In genomic region chr15:100600047-100600695, GRCm38 (mm10) we compare ENCODE assay signal across 8 mouse cellular contexts. TPM values are rescaled to one million over a fixed set of nuclear protein-coding genes. Genes with fewer than 3 reads are reported as not detected.
DNase-seq lines count a peak whose midpoint lies in the region; ATAC-seq and TF ChIP-seq lines count a peak whose summit lies in the region.

No protein-coding gene starts in this region.

- peak overlapping the region; percentile 91 for H3K27ac ChIP-seq in gastrocnemius, adult 2 months
- peak overlapping the region; percentile 88 for H3K27ac ChIP-seq in hindbrain, postnatal 0 days

- no peaks in the 10 kb centered on the region for H3K36me3 ChIP-seq in hindbrain, postnatal 0 days (ENCODE audit: insufficient read depth, low read length)

- peaks cover 14% of the 10 kb centered on the region; the same call in 1 of the 2 replicates for H3K4me1 ChIP-seq in hindbrain, postnatal 0 days (ENCODE audit: insufficient read depth, low read length)

- peak; percentile 91 for DNase-seq in NIH3T3 (ENCODE audit: low read depth)
- DNase-seq in cerebellum, postnatal 25 days, result peak; percentile 70 to 80
- peak; percentile 85 for DNase-seq in gastrocnemius, adult 2 months
- peak; percentile 94 for DNase-seq in hindbrain, postnatal 0 days (ENCODE audit: low spot score)
- DNase-seq in left cerebral cortex, postnatal 14 days (ENCODE audit: low spot score in 2 of 2), result peak; percentile 72 to 86
- DNase-seq in right cerebral cortex, postnatal 10 days (ENCODE audit: low spot score in 2 of 2), result peak; percentile 88 to 89
- DNase-seq in urinary bladder, postnatal 25 days (ENCODE audit: low spot score), result peak; percentile 43

- WGBS in hindbrain, postnatal 0 days, result 2% methylated on average over 35 of the region's 35 CpGs

- ATAC-seq in hindbrain, postnatal 0 days, result peak; percentile 86
- ATAC-seq in megakaryocyte progenitor cell, adult 5-6 weeks (replicated peaks; ENCODE audit: poor library complexity), result peak; percentile 74

- H3K9me3 ChIP-seq in hindbrain, postnatal 0 days (ENCODE audit: low read length), result no peaks in the 10 kb centered on the region

- intact Hi-C loops in gastrocnemius, adult 2 months (cut with DNase I), result loop anchor here (1.0 kb wide), 1 partner anchor 13 kb away; no protein-coding TSS in a partner anchor
- intact Hi-C loops in left cerebral cortex, postnatal 14 days (cut with DNase I), result no loop called here

- peak; percentile 66 for TF ChIP-seq CTCF in gastrocnemius, adult 2 months (IDR thresholded peaks at IDR 0.05)
- TF ChIP-seq CTCF in hindbrain, postnatal 0 days (IDR thresholded peaks at IDR 0.05; ENCODE audit: low read depth), result peak; percentile 67

- H3K9ac ChIP-seq in hindbrain, postnatal 0 days (replicated peaks; ENCODE audit: low read length), result peak overlapping the region; percentile 98

- H3K4me3 ChIP-seq in gastrocnemius, adult 2 months, result peak overlapping the region; percentile 90
- peak overlapping the region; percentile 79 for H3K4me3 ChIP-seq in hindbrain, postnatal 0 days (ENCODE audit: low read length)

- H3K27me3 ChIP-seq in hindbrain, postnatal 0 days (ENCODE audit: insufficient read depth, low read length), result no peaks in the 10 kb centered on the region

- peak overlapping the region; percentile 83 for H3K4me2 ChIP-seq in hindbrain, postnatal 0 days (ENCODE audit: low read depth, low read length)

RNA-seq across cellular contexts. Expression of gene Pou6f1, which starts 0.4 kb away (rescaled TPM):
- 10 to 100 TPM; 12.9 to 13.1 TPM for total RNA-seq in gastrocnemius, adult 2 months (2021)
- 84.1 and 85.2 TPM in 2 replicates for total RNA-seq in hindbrain, postnatal 0 days (2014; rRNA removed)
- polyA plus RNA-seq in hindbrain, postnatal 0 days (2015; fragmentation: Nextera tagmentation; extraction: Ambion mirVana), result 23.8 and 24.9 TPM in 2 replicates
- 100 to 1,000 TPM; 123 to 125 TPM for total RNA-seq in left cerebral cortex, postnatal 14 days (2021)
- 0.02 and 0.49 TPM in 2 replicates for total RNA-seq in megakaryocyte progenitor cell, adult 5-6 weeks (2015)
- 0.78 TPM in 1 of 2 replicates, not detected in the other for total RNA-seq in megakaryocyte progenitor cell, adult 5-6 weeks (2017)

RNA-seq across cellular contexts. Expression of gene Dazap2, which starts 15.0 kb away (rescaled TPM):
- 10 to 100 TPM; 61.3 to 72.4 TPM for total RNA-seq in gastrocnemius, adult 2 months (2021)
- total RNA-seq in hindbrain, postnatal 0 days (2014; rRNA removed), result 108 and 141 TPM in 2 replicates
- polyA plus RNA-seq in hindbrain, postnatal 0 days (2015; fragmentation: Nextera tagmentation; extraction: Ambion mirVana), result 156 and 164 TPM in 2 replicates
- total RNA-seq in left cerebral cortex, postnatal 14 days (2021), result 10 to 100 TPM; 97.6 to 98.1 TPM
- total RNA-seq in megakaryocyte progenitor cell, adult 5-6 weeks (2015), result 334 and 357 TPM in 2 replicates
- total RNA-seq in megakaryocyte progenitor cell, adult 5-6 weeks (2017), result 136 and 150 TPM in 2 replicates

RNA-seq across cellular contexts. Expression of gene Smagp, which starts 36.6 kb away (rescaled TPM):
- 1 to 10 TPM; 1.9 to 3.5 TPM for total RNA-seq in gastrocnemius, adult 2 months (2021)
- total RNA-seq in hindbrain, postnatal 0 days (2014; rRNA removed), result 2.7 and 5.8 TPM in 2 replicates
- polyA plus RNA-seq in hindbrain, postnatal 0 days (2015; fragmentation: Nextera tagmentation; extraction: Ambion mirVana), result 3.3 and 4.3 TPM in 2 replicates
- 1 to 10 TPM; 2.2 to 2.3 TPM for total RNA-seq in left cerebral cortex, postnatal 14 days (2021)
- 0.64 and 1.1 TPM in 2 replicates for total RNA-seq in megakaryocyte progenitor cell, adult 5-6 weeks (2015)
- 0.71 TPM in 1 of 2 replicates, not detected in the other for total RNA-seq in megakaryocyte progenitor cell, adult 5-6 weeks (2017)

RNA-seq across cellular contexts. Expression of gene Tfcp2, which starts 48.4 kb away (rescaled TPM):
- 10 to 100 TPM; 11.6 to 12.6 TPM for total RNA-seq in gastrocnemius, adult 2 months (2021)
- 27.1 and 45.7 TPM in 2 replicates for total RNA-seq in hindbrain, postnatal 0 days (2014; rRNA removed)
- polyA plus RNA-seq in hindbrain, postnatal 0 days (2015; fragmentation: Nextera tagmentation; extraction: Ambion mirVana), result 34.9 and 35.6 TPM in 2 replicates
- total RNA-seq in left cerebral cortex, postnatal 14 days (2021), result 10 to 100 TPM; 28.4 to 29.2 TPM
- total RNA-seq in megakaryocyte progenitor cell, adult 5-6 weeks (2015), result 4.7 and 5.8 TPM in 2 replicates
- total RNA-seq in megakaryocyte progenitor cell, adult 5-6 weeks (2017), result 6.0 and 9.2 TPM in 2 replicates

Comparison
In these comparisons a context has a peak if more than half of its experiments do, and no peak if none do; other contexts are left out.
1. Peak in every context shown above with its lines: DNase-seq, ATAC-seq, H3K4me3 ChIP-seq and H3K27ac ChIP-seq.
2. DNase-seq: peak in every context shown above with its lines; median percentile 94 in hindbrain, postnatal 0 days; 91 in NIH3T3; 88 in right cerebral cortex, postnatal 10 days; 85 in gastrocnemius, adult 2 months; 79 in left cerebral cortex, postnatal 14 days; 75 in cerebellum, postnatal 25 days; 43 in urinary bladder, postnatal 25 days.
3. RNA of gene Pou6f1, which starts 0.4 kb away (total RNA-seq): 123 to 125 TPM in left cerebral cortex, postnatal 14 days, 84.1 to 85.2 TPM in hindbrain, postnatal 0 days and 12.9 to 13.1 TPM in gastrocnemius, adult 2 months; 0.02 to 0.78 TPM in megakaryocyte progenitor cell, adult 5-6 weeks; every median in the first group is over 4 times any median in the second.